Mouse (Mus musculus): Measurements from ENCODE around the gene Timeless.
"Not testable (repeated sequence)": the region's sequence is repeated elsewhere in the genome, so short reads cannot be mapped to it uniquely, and the experiment has no call there.

Gene Timeless

DNA sequence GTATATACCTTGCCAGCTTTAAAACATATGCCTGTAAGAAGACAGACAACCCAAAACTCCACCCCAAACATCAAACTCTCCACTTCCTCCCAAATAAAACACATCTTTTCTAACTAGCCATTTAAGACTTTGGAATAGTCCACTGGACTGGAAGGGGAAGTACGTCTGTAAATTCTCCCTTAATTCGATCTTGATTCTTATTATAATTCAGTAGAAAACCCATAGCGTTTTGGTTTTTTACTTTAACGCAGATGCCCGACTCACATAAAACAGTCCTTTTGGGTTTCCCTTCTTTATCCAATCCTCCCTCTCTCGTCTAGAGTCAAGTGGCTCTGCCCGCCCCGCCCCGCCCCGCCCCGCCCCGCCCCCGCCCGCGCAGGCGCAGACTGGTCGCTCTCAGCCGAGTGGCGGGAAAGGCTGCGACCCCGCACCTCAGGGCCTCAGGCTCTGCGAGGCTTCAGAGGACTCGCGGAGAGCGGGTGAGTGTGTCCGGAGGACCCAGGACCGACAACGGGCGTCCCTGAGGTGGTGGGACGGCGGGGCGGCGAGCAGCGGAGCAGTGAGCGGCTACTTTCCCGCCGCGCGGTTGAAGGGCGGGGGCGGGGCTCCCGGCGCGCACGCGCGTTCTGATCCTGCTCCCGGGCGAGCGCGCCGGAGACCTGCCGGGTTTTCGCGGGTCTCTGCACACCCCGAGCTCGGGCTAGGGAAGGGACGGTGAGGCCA is at the start of gene Timeless:
Gene Timeless (plus strand): TSS at position 369 of the 723 bp plus-strand sequence.
- peak; percentile 74 for DNase-seq

DNA sequence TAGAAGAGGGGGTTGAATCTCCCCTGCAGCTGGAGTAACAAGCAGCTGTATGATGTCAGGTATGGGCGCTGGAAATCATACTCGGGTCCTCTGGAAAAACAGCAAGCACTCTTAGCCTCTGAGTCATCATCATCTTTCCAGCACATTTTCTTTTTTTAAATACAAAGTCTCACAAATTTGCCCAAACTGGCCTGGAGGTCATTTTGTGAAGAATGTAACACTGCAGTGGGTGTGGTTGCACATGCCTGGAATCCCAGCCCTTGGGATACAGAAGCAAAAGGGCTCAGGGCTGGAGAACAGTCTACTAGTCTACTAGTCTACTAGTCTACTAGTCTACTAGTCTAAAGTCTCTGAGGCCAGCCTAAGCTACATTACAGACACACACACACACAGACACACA is 47.6 kb upstream of the Timeless start:
- no peak for DNase-seq

DNA sequence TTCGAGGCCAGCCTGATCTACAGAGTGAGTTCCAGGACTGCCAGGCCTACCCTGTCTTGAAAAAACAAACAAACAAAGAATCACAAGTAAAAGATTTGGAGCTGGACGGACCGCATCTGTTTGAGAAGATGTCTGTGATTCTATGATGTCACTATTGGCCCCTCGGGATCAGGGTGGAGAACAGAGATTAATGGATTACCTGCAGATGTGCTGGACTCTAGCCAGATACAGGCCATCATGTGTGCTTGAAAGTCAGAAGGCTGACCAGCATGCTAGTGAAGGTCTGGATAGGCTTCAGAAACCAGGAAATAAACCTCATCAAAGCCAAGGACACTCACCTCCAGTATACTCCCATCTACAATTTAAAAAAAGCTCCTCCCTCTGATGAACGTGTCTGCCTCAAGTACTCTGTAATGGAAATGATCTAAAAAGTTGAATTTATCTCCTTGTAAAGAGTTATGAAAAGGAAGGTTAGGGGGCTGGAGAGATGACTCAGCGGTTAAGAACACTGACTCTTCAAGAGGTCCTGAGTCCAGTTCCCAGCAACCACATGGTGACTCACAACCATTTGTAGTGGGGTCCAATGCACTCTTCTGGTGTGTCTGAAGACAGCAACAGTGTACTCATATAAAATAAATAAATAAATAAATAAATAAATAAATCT is 46.5 kb upstream of the Timeless start:
- no peak for DNase-seq

DNA sequence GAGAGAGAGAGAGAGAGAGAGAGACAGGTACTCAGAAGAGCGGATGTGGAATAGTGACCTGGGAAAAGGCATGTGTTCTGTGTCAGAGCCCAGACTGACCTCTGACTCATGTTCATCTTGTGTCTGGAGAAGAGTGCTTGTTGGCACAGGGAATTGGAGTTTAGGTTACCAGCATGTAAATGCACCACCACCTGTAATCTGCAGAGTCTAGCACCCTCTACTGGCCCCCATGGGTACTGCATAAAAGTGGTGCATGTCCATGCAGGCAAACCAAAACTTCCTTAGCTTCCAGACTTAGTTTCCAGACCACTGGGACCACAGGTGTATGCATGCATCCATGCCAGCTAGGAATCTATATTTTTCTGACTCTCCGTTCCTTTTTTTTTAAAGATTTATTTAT is 45.9 kb upstream of the Timeless start:
- peak; percentile 45 for DNase-seq

DNA sequence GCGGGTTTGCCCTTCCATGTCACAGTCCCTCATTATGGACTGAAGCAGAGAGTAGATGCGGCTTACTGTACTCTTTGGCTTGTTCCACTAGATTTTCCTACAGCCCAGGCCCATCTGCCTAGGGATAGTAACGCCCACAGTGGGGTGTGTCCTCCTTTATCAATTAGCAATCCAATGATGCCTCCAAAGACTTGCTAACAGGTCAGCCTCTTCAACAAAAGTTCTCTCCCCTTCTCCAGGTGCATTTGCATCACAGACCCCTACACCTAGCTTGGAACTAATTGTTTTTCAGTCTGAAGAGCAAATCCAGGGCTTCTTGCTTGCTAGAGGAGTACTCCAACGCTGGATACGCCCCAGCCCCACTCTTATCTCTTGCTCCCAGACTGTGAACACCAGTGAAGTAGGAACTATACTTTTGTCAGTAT is 44.7 kb upstream of the Timeless start:
- DNase-seq, result no peak

DNA sequence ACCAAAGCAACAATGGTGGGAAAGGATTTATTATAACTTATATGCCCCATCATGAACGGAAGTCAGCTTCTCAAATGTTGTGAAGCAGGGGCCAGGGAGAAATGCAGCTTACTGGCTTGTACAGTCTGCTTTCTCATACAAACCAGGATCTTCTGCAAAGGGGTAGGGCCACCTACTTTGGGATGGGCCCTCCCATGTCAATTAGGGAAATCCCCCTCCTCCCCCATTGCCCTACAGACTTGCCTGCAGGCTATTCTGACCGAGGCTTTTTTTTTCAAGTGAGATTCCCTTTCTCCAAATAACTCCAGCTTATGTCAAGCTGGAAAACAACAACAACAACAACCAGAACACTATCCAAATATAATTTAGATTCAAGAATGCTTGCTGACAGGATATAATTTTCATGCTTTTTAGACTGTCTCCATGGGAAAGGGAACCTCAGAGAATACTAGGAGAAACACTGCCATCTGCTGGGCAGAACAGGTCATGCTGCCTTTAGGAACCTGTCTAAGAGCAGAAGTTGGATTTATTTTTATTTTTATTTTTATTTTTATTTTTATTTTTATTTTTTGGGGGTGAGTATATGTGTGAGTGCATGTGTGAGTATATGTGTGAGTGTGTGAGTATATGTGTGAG is 43.5 kb upstream of the Timeless start:
- DNase-seq, result peak; percentile 70

DNA sequence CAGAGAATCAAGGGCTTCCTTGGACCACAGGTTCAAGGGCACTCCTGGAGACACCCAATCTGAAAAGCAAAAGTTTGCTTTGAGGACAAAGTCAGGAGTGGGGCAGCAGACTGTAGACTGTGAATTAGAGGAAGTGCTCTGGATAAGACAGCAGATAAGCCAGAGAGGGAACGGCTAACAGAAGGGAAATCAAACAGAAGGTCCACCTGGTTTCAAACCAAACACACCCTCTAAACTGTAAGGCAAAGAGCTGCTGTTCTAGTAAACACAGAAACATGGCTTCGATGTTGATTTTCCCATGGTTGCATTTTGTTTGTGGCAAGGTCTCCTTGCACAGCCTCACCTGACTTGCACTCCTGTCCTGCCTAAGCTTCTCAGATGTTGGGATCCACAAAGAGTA is 40.4 kb upstream of the Timeless start:
- DNase-seq, result no peak

DNA sequence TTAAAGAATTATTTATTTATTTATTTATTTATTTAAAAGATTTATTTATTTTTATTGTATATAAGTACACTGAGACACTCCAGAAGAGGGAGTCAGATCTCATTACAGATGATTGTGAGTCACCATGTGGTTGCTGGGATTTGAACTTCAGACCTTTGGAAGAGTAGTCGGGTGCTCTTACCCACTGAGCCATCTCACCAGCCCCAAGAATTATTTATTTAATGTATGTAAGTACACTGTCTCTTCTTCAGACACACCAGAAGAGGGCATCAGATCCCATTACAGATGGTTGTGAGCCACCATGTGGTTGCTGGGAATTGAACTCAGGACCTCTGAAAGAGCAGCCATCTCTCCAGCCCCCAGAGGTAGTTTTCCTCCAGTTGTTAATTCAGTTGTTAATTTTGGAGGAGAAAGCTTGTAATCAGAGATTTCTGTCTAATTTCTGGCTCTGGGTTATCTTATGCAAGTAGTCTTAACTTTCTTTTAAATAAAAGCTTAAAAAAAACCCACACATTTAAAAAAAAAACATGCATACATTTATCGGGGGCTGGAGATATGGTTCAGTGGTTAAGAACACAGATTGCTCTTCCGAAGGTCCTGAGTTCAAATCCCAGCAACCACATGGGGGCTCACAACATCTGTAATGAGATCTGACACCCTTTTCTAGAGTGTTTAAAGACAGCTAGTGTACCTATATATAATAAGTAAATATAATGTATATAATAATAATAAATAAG is 39.7 kb upstream of the Timeless start:
- not testable (repeated sequence) for DNase-seq

DNA sequence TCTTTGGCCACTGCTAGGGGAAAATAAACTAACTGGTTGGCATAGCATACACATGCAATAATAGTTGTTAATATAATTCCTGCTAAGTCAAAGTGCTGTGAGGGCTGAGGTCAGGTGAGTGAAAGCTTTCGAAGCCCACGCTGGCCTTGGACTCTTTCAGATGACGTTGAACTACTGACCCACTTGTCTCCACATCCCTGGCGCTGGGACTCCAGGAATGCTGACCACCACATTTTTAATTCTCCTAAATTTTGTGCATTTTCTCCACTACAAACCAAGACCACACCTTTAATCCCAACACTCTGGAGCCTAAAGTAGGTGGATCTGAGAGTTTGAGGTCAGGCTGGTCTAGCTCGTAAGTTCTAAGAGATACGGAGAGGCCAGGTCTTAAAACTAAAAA is 38.8 kb upstream of the Timeless start:
- DNase-seq, result no peak

DNA sequence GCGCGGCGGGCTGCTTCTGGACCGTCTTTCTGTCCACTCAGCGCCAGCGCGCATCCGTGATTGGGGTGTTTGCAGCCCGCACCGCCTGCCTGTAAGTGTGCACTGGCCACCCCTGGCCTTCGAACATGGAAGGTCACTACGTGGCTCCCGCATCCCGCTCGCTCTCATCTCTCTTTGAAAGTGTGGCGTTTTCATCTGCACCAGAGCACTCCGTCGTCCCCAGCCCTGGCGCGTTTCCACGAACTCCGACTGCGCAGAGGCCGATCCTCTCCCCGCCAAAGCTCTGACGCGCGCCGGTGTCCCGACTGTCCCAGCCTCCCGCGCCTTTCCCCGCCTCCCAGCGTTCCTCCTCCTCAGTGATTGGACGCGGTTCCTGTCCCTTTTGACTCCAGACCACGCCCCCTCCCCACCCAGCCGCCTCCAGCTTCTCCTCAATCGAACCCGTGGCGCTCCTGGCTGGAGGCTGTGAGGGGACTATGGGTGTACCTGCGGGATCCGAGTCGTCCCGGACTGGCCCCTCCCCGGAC is 37.8 kb upstream of the Timeless start, which contains the start of gene Gls2:
Gene Gls2 (plus strand): TSS at position 434 of the 527 bp plus-strand sequence.
- DNase-seq, result peak; percentile 97

DNA sequence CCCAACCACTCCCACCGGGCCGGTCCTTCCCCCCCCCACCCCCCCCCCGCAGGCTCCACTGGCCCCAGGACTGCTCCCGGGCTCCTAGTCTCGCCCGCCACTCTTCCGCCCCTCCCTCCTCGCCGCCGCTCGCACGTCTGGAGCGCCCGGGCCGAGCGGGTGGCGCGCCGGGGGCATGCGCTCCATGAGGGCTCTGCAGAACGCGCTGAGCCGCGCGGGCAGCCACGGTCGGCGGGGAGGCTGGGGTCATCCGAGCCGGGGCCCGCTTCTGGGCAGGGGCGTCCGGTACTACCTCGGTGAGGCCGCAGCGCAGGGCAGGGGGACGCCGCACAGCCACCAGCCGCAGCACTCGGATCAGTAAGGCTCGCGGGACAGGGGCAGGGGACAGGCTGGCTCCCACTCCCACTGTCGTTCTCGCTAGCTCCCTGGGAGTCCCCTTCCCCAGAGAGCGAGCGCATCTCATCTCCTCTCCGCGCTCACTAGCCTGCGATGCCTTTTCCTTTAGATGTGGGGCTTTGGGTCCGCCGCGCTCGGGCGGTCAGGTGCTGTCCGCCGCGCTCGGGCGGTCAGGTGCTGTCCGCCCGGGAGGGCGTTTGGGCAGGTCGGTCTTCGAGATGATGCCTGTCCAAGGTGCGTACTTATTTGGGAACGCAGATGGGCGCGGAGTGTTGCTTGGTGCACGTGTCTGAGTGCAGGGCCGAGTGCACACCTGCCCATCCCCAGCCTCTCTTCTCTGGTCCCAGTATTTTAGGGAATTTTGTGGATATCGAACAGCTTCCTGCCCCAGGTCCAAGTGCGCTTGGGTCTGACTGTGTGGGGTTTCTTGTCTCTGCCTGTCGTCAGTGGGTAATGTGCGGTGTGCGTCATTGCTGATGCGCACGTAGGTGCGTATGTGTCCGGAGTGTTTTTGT is 37.1 kb upstream of the Timeless start:
- DNase-seq, result peak; percentile 46

DNA sequence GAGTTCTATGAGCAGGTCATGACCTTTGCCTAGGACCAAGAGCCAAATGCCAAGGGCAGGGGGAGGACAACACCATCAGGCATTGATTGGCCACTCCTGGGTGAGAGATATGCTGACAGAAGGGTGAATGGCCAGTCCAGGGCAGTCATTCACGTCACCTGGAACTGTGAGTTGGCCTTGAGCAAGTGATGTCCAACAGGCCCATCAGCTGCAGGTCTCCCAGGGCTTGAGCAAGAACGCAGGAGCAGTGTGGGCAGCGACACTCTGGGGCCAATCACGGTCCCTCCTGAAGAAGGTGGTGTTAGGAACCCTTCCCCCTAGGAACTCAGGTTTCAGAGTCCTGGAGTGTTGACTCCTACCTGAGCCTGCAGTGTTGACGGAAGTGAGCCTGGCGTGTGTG is 30.0 kb upstream of the Timeless start:
- DNase-seq, result no peak

DNA sequence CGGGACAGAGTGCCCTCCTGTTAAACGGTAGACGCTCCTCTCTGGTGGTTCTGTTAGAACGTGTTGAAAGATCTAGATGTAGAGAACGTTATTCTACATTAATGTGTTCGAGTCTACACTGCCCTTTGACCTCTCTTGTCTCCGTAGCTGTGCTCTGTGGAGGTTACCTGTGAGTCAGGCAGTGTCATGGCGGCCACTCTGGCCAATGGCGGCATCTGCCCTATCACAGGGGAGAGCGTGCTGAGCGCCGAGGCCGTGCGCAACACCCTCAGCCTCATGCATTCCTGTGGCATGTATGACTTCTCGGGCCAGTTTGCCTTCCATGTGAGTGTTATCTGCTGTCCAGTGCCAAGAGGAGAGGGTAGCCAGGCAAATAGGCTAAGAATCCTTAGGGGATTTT is 26.9 kb upstream of the Timeless start:
- DNase-seq, result no peak

DNA sequence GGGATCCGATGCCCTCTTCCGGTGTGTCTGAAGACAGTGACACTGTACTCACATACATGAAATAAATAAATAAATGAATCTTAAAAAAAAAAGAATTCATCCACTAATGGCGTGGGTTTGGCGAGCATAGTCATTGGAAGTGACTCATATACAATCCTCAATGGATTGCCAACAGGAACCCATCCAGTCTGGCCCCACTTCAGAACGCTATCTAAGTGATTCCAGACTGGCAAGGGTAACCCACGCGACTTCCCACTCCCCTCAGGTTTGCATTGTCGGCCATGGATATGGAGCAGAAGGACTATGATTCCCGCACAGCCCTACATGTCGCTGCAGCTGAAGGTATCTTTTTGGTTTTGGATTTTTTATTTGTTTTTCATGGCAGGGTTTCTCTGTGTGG is 23.5 kb upstream of the Timeless start:
- peak; percentile 46 for DNase-seq

DNA sequence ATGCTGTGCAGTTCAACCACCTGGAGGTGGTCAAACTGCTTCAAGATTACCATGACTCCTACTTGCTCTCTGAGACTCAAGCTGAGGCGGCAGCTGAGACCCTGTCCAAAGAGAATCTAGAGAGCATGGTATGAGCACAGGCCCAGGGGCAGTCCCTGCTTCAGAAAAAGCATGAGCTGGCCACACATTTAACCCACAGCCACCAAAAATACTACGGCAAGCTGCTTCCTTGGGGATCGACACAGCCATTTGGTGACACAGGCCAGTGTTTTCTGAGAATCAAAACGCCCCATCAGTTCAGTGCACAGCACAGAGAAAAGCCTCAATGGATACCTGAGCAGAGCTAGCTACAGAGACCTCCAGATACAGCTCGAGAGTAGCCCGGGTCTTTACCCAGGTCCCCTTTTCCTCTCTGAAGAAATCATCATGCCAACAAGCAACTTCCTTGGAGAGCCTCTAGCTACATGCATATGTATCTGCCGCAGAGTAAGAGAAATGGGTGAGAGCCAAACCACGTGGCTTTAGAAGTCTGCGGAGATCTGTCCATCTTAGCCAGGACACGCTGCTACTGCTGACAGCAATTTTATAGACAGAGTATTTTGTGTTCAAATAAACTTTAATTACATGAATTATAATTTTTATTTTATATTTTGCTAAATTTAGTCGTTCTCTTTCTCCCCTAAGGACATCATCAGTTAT is 22.4 kb upstream of the Timeless start:
- DNase-seq, result no peak

DNA sequence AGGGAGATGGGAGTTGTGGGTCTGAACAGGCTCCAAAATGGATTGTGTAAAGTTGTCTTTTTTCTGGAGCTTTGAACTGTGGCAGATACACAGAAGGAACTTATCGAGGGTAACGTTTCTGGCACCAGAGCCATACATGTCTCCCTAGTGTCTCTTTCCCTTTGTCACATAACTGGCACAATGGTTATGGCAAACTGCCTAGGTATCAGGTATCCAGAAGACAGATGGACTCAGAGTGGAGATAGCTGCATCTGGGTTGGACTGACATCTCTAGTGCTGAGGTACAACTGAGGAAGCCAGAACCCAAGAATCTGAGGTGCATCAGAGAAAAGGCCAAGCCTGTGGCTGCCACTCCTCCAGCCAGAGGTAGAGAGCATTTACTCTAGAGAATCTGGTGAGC is 21.7 kb upstream of the Timeless start:
- no peak for DNase-seq

DNA sequence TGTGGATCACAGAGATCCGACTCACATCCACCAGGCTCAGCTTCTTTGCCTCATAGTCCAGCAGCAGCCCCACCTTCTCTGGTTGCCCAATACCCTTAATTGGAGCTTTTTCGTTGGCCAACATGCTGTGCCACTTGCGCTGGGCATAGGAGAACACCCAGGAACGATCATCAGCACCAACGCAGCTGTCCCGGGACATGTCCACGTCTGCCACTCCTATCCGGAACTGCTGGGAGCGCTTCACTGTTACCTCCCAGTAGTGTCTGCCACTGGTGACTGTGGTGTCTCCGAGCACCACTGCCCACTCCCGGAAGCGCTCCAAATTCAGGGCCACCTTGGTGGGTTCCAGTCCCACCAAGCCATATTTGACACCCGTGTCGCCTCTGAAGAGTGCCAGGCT is 20.9 kb upstream of the Timeless start:
- DNase-seq, result no peak

DNA sequence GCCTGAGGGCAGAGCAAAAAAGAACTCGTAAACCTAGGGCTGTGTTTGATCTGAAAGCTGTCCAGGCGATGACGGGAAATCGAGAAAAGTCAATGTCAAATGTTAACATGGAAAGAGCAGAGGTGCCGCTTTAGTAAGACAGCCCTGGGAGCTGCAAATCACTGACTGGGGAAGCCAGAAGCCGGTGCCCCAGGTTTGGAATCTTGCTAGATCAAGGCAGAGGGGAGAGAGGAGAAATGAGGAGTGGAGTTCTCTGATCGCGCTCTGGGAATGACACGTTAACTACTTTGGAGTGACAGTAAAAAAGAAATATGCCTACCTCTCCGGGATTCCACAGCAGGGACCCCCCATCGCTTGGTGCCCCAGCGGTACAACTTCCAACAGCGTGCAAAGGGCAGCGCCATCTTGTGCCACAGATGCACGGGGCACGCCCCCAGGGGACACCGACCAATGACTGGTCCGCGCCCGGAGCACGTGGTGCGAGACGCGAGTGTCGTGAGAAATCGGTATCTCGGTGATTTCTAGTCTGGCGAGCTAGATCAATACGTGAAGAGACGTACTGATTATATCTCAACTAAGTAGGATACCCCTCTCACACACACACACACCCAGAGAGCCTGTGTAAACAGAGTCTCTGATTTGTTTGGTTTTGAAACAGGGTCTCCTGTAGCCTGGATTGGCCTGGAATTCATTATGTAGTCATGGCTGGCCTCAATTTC is 20.3 kb upstream of the Timeless start, which contains the start of gene Spryd4:
Gene Spryd4 (minus strand): TSS at position 418 of the 719 bp plus-strand sequence.
- peak; percentile 89 for DNase-seq

DNA sequence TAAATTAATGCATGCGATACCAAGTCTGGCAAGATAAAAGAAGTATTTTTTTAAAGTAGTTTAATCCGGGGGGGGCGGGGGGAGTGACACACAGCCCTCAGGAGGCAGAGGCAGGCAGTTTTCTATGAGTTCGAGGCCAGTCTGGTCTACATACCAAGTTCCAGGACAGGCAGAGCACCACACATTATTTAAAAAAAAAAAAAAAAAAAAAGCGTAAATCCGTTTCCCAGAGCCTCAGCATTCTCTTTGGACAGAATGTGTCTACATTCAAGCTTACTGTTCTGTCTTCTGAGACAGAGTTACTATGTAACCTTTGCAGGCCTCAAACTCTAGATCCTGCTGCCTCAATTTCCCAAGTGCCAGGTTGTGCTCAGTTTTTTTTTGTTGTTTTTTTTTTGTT is 19.7 kb upstream of the Timeless start:
- no peak for DNase-seq

DNA sequence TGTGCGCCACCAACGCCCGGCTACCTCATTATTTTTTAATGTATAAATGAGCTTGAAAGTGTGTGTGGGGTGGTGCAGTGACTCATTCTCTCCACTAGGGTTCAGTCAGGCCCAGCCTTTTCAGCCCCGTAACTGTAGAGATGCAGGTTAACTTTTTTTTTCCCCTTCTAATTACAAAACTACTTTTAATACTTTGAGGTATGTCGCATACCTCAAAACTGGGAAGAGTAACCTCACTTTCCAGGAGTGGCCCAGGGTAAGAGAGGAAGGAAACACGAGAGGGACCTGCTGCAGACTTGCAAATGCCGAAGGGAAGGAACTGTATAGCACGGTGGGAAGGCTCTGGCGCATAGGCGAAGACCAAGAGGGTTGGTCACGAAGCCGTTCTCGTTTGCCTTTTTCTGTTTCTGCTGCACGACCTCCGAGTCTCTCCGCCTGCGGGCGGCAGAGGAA is 19.0 kb upstream of the Timeless start:
- DNase-seq, result no peak
